Mouse (Mus musculus): ENCODE measurements at regions not wholly inside any gene's neighbourhood (a gene's known extent, or its start where the extent isn't known, plus 50 kb on each side); places are given as distances from the start of the nearest gene placed in this dataset.

- peak; percentile 38; the same call in 1 of the 2 replicates for TF ChIP-seq CTCF (conservative IDR thresholded peaks at IDR 0.05; ENCODE audit: insufficient read depth, insufficient read length, low read depth, low read length)
- no peak for TF ChIP-seq POLR2A (IDR thresholded peaks at IDR 0.05; ENCODE audit: low read depth, low read length)
Measured at GRCm38 (mm10) chr1:6135066-6135465, 1327.4 kb downstream of the Gm37988 start.

Measured in kidney, adult 2 months (tissue).